Mouse (Mus musculus) Patski (cell line): ENCODE measurements at regions not wholly inside any gene's neighbourhood (a gene's known extent, or its start where the extent isn't known, plus 50 kb on each side); places are given as distances from the start of the nearest gene placed in this dataset.

ENCODE experiments used
- ATAC-seq: fragments of 100-300 bp; one replicate; pipeline ENCODE4 v1.8.0; 2021
- CTCF ChIA-PET: fragments of 350-600 bp; sonication (Branson Sonifier 250); formaldehyde crosslinking; loops from one replicate; lab custom pipeline; 2022; ENCODE audit warnings: inconsistent platforms; lab: Charles Lee
- POLR2A ChIA-PET: fragments of 350-600 bp; sonication (Branson Sonifier 250); formaldehyde crosslinking; loops from one replicate; lab custom pipeline; 2022; ENCODE audit warnings: antibody characterized with exemption, inconsistent platforms; lab: Charles Lee
- DNase-seq: peaks from one replicate; pipeline ENCODE4 v3.0.0-alpha.2; 2011; ENCODE audit warnings: low read depth, low spot score
- H3K27me3 ChIP-seq: fragments of 371-371 bp; one replicate; pipeline ENCODE4 v1.5.1; 2021
- CTCF ChIP-seq: fragments of 100-300 bp; IDR thresholded peaks from one replicate; pipeline ENCODE4 v1.5.1; 2021
- in situ Hi-C: fragments of 300-500 bp; cut with MboI; formaldehyde crosslinking; loops from 3 replicates; pipeline ENCODE4 v1.11.1; 2018; ENCODE audit warnings: low pct_unique_long_range_greater_than_20kb, mixed read lengths

- no peak for TF ChIP-seq CTCF
- in situ Hi-C loops: no loop called here
- CTCF ChIA-PET: no interaction called here
- ATAC-seq: no peak
- H3K27me3 ChIP-seq: peaks cover 14% of the 10 kb centered on the region
- DNase-seq: no peak
- POLR2A ChIA-PET: interaction anchor here (0.7 kb wide), 1 partner anchor 18 kb away, joined by 3 read pairs; no protein-coding TSS in a partner anchor
These were observed 145.9 kb upstream of the Stxbp5 start for GRCm38 (mm10) chr10:10046753-10047152.

GRCm38 (mm10) chr10:10046318-10046717 lies 145.4 kb upstream of the Stxbp5 start:
- in situ Hi-C loops: no loop called here
- no peak for TF ChIP-seq CTCF
- peaks cover 14% of the 10 kb centered on the region for H3K27me3 ChIP-seq
- DNase-seq: no peak
- ATAC-seq: no peak
- POLR2A ChIA-PET: no interaction called here
- CTCF ChIA-PET: no interaction called here

- no peak for ATAC-seq
- in situ Hi-C loops: no loop called here
- POLR2A ChIA-PET: no interaction called here
- DNase-seq: no peak
- peaks cover 12% of the 10 kb centered on the region for H3K27me3 ChIP-seq
- CTCF ChIA-PET: no interaction called here
- no peak for TF ChIP-seq CTCF
These were observed 108.4 kb upstream of the Stxbp5 start for GRCm38 (mm10) chr10:10009244-10009643.

- no peak for TF ChIP-seq CTCF
- H3K27me3 ChIP-seq: peaks cover 18% of the 10 kb centered on the region
- DNase-seq (no peak), ATAC-seq (no peak)
- ChIA-PET CTCF (no interaction called here), POLR2A (no interaction called here)
- in situ Hi-C loops: no loop called here
These were observed 97.7 kb upstream of the Stxbp5 start for GRCm38 (mm10) chr10:9998621-9999020.

GRCm38 (mm10) chr10:9996211-9996610 lies 95.3 kb upstream of the Stxbp5 start:
- no peak for ATAC-seq
- CTCF ChIA-PET: no interaction called here
- DNase-seq: no peak
- H3K27me3 ChIP-seq: peaks cover 29% of the 10 kb centered on the region
- in situ Hi-C loops: no loop called here
- TF ChIP-seq CTCF: no peak
- POLR2A ChIA-PET: no interaction called here

- in situ Hi-C loops: no loop called here
- no peak for DNase-seq
- CTCF ChIA-PET: interaction anchor here (1.1 kb wide), 2 partner anchors 8 to 14 kb away, joined by 3 read pairs; no protein-coding TSS in a partner anchor
- POLR2A ChIA-PET: no interaction called here
- TF ChIP-seq CTCF: no peak
- H3K27me3 ChIP-seq: peaks cover 25% of the 10 kb centered on the region
- no peak for ATAC-seq
These were observed 91.9 kb upstream of the Stxbp5 start for GRCm38 (mm10) chr10:9992798-9993197.

- in situ Hi-C loops: no loop called here
- ATAC-seq (no peak), DNase-seq (no peak)
- no peaks in the 10 kb centered on the region for H3K27me3 ChIP-seq
- ChIA-PET CTCF (interaction anchor here (1.1 kb wide), 1 partner anchor 10 kb away, joined by 3 read pairs; no protein-coding TSS in a partner anchor), POLR2A (interaction anchor here (0.6 kb wide), 1 partner anchor 9 kb away, joined by 3 read pairs; no protein-coding TSS in a partner anchor)
- TF ChIP-seq CTCF: no peak
These were observed 84.5 kb upstream of the Stxbp5 start for GRCm38 (mm10) chr10:9985407-9985806.

GRCm38 (mm10) chr10:9976424-9976823 lies 75.5 kb upstream of the Stxbp5 start:
- TF ChIP-seq CTCF: no peak
- CTCF ChIA-PET: no interaction called here
- POLR2A ChIA-PET: interaction anchor here (0.7 kb wide), 1 partner anchor 9 kb away, joined by 3 read pairs; no protein-coding TSS in a partner anchor
- no peak for ATAC-seq
- peaks cover 28% of the 10 kb centered on the region for H3K27me3 ChIP-seq
- no peak for DNase-seq
- in situ Hi-C loops: no loop called here
